Mouse (Mus musculus): ENCODE data around the gene Krt87.

GRCm38 (mm10) chr15:101414807-101415565, 23.6 kb downstream of the Krt87 start:
- TF ChIP-seq ETS1 (IDR thresholded peaks at IDR 0.05; ENCODE audit: low read depth, low read length) (no peak), CTCF (IDR thresholded peaks at IDR 0.05 in 2 of 3, conservative IDR thresholded peaks at IDR 0.05 in 1 of 3; ENCODE audit: control insufficient read depth in 1 of 3, insufficient read depth in 1 of 3, low read depth in 2 of 3, low read length in 3 of 3, poor library complexity in 1 of 3, severe bottlenecking in 1 of 3) (no peak), GATA1 (IDR thresholded peaks at IDR 0.05; ENCODE audit: low read depth, low read length) (no peak), USF2 (IDR thresholded peaks at IDR 0.05; ENCODE audit: borderline replicate concordance in 1 of 2, insufficient read depth in 1 of 2, low read depth in 1 of 2, low read length in 2 of 2) (no peak), POLR2A (IDR thresholded peaks at IDR 0.05; ENCODE audit: control insufficient read depth in 1 of 2, insufficient read depth in 1 of 2, low read depth in 1 of 2, low read length in 2 of 2, poor library complexity in 1 of 2) (no peak), GABPA (IDR thresholded peaks at IDR 0.05; ENCODE audit: low read depth, low read length) (no peak), MYC (IDR thresholded peaks at IDR 0.05; ENCODE audit: low read depth, low read length) (no peak), ZC3H11A (IDR thresholded peaks at IDR 0.05; ENCODE audit: low read depth, low read length) (no peak), POLR2AphosphoS2 (IDR thresholded peaks at IDR 0.05; ENCODE audit: low read length) (no peak), SIN3A (IDR thresholded peaks at IDR 0.05; ENCODE audit: low read length) (no peak)

Data from MEL (cell line).